Mouse (Mus musculus): ENCODE measurements around the gene Olfr57. TPM values are rescaled to one million over a fixed set of nuclear protein-coding genes. Genes with fewer than 3 reads are reported as not detected.

Gene Olfr57
- total RNA-seq (2023), result not detected

GRCm38 (mm10) chr10:79028441-79028840 is at the start of gene Olfr57:
Gene Olfr57, plus strand, starts transcription at chr10:79028741.

GRCm38 (mm10) chr10:78980750-78981149 is 47.8 kb upstream of the Olfr57 start, which contains the start of gene Olfr1352:
Gene Olfr1352, plus strand, starts transcription at chr10:78981050.

GRCm38 (mm10) chr10:79012172-79012571 is 16.4 kb upstream of the Olfr57 start, which contains the start of gene Olfr1351:
Gene Olfr1351, plus strand, starts transcription at chr10:79012472.

Other genes starting within 250 kb of the Olfr57 start
- gene Slc1a6, start 248.2 kb upstream of the Olfr57 start, total RNA-seq (2023), result not detected
- gene Olfr1356, start 176.6 kb upstream of the Olfr57 start, total RNA-seq (2023), result not detected
- gene Olfr1355, start 153.2 kb upstream of the Olfr57 start, total RNA-seq (2023), result not detected
- gene Olfr1354, start 115.6 kb upstream of the Olfr57 start, total RNA-seq (2023), result not detected
- gene Olfr8, start 78.1 kb upstream of the Olfr57 start, total RNA-seq (2023), result not detected
- gene Olfr1353, start 65.4 kb upstream of the Olfr57 start, total RNA-seq (2023), result not detected
- not detected for gene Olfr1352, start 47.7 kb upstream of the Olfr57 start, total RNA-seq (2023)
- not detected for gene Olfr1351, start 16.3 kb upstream of the Olfr57 start, total RNA-seq (2023)
- 1 to 10 TPM; 3.4 to 5.6 TPM for gene 2610008E11Rik, start 68.9 kb downstream of the Olfr57 start, total RNA-seq (2023)
- gene Vmn2r80, start 120.0 kb downstream of the Olfr57 start, total RNA-seq (2023), result not detected
- not detected for gene Vmn2r81, start 219.0 kb downstream of the Olfr57 start, total RNA-seq (2023)